Mouse (Mus musculus) olfactory bulb, adult 2 months (tissue): ENCODE results near the gene Lgals1. TPM values are rescaled to one million over a fixed set of nuclear protein-coding genes. Genes with fewer than 3 reads are reported as not detected.

Experiments used
- H3K27ac ChIP-seq: fragments of 200-500 bp; 2 replicates; pipeline ENCODE4 v1.5.1; 2012; ENCODE audit warnings: low read depth, low read length; ENCODE audit not compliant: insufficient read depth
- H3K4me1 ChIP-seq: fragments of 200-500 bp; 2 replicates; pipeline ENCODE4 v1.6.1; 2012; ENCODE audit warnings: low read length; ENCODE audit not compliant: control insufficient read depth, insufficient read depth
- H3K4me3 ChIP-seq: fragments of 200-500 bp; 2 replicates; pipeline ENCODE4 v1.5.1; 2012; ENCODE audit warnings: mild to moderate bottlenecking, low read depth, low read length, moderate library complexity; ENCODE audit not compliant: insufficient read depth
- CTCF ChIP-seq: fragments of 200-500 bp; IDR thresholded peaks from 2 replicates; pipeline ENCODE4 v1.5.1; 2012; ENCODE audit warnings: low read depth, mild to moderate bottlenecking, low read length, moderate library complexity; ENCODE audit not compliant: insufficient read depth
- POLR2A ChIP-seq: fragments of 200-500 bp; IDR thresholded peaks from 2 replicates; pipeline ENCODE4 v1.6.1; 2012; ENCODE audit warnings: mild to moderate bottlenecking, low read depth, low read length, moderate library complexity; ENCODE audit not compliant: insufficient read depth
- WGBS: fragments of 180-500 bp; shearing (Covaris S2); methylation state at CpG from one replicate; pipeline ENCODE4 v1.1.7; 2018; 5-methylcytosine and 5-hydroxymethylcytosine counted together
- polyA plus RNA-seq: library from polyadenylated mRNA; stranded (reverse); fragments of >200 nt; gene quantifications from 2 replicates; pipeline ENCODE4 v1.2.4, GENCODE M21; 2012; ENCODE audit warnings: low replicate concordance; ENCODE audit not compliant: missing spikeins, insufficient read depth, insufficient read length

Gene Lgals1
- polyA plus RNA-seq, 1 experiment, result not detected

GRCm38 (mm10) chr15:78894726-78895125 is 31.8 kb upstream of the Lgals1 start:
- peaks cover 11% of the 10 kb centered on the region for H3K4me1 ChIP-seq
- TF ChIP-seq POLR2A, result no peak
- TF ChIP-seq CTCF, result no peak
- H3K4me3 ChIP-seq, result no peak overlapping the region
- WGBS, result 76% methylated on average over 13 of the region's 13 CpGs
- no peak overlapping the region for H3K27ac ChIP-seq

DNA sequence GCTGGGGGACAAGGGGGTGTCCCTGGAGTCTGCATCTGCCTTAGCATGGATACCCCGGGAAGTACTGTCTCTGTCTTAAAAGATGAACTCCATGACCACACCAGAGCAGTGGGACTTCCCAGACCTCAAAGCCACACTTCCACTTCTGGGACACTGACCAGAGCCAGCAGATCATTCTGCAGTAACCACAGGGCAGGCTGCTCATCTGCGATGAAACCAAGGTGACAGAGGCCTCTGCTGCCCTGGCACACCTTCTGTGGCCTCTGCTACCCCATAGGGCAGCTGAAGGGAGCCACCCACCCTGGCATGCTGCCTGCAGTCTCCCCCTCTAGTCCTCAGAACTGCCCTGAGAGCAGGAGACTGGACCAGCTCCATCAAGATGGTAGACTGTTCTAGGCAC is 30.8 kb upstream of the Lgals1 start:
- WGBS, result 75% methylated on average over 2 of the region's 2 CpGs
- no peak overlapping the region for H3K4me3 ChIP-seq
- H3K27ac ChIP-seq, result no peak overlapping the region
- TF ChIP-seq POLR2A (no peak), CTCF (no peak)
- H3K4me1 ChIP-seq, result peaks cover 20% of the 10 kb centered on the region

DNA sequence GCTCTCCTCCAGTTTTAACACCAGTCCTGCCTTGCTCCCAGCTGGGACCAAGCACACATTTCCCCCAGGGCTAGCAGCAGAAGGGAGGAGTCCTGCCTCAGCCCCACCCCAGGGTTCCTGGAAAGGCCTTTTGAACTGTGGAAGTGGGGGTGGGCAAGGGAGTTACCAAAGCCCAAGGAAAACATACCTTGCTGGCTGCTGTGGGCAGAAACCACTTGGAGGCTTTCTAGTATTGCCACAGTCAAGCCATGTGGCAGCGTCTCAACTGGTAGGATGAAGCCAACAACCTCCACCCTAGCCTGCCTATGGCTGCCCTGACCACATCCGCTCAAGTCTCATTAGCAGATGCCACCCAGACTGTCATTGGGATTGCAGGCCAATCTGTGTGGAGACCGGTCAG is 30.4 kb upstream of the Lgals1 start:
- peaks cover 24% of the 10 kb centered on the region for H3K4me1 ChIP-seq
- H3K27ac ChIP-seq, result no peak overlapping the region
- H3K4me3 ChIP-seq, result no peak overlapping the region
- WGBS, result 92% methylated on average over 3 of the region's 3 CpGs
- TF ChIP-seq POLR2A (no peak), CTCF (no peak)

GRCm38 (mm10) chr15:78897488-78897887 is 29.0 kb upstream of the Lgals1 start:
- Histone ChIP-seq H3K4me1 (peaks cover 28% of the 10 kb centered on the region), H3K4me3 (no peak overlapping the region), H3K27ac (no peak overlapping the region)
- 89% methylated on average over 4 of the region's 4 CpGs for WGBS
- TF ChIP-seq POLR2A, result no peak

- TF ChIP-seq CTCF (no peak), POLR2A (no peak)
- peaks cover 31% of the 10 kb centered on the region for H3K4me1 ChIP-seq
- no peak overlapping the region for H3K4me3 ChIP-seq
- 68% methylated on average over 6 of the region's 6 CpGs for WGBS
- H3K27ac ChIP-seq, result no peak overlapping the region
These were observed 28.0 kb upstream of the Lgals1 start for GRCm38 (mm10) chr15:78898507-78899001.

- TF ChIP-seq POLR2A (no peak), CTCF (no peak)
- H3K27ac ChIP-seq, result 0 out of 2 replicates have a peak within 1 kb of the TSS, but pooled peaks have one; percentile 2
- peak within 1 kb of the TSS; percentile 63 for H3K4me3 ChIP-seq
- WGBS, result 9% methylated on average over 20 of the region's 20 CpGs
- peaks cover 32% of the 10 kb centered on the region for H3K4me1 ChIP-seq
These were observed 27.2 kb upstream of the Lgals1 start, which contains the start of gene Gm49510 for GRCm38 (mm10) chr15:78899409-78899739. Gene Gm49510 (plus strand): TSS chr15:78899667.

- 5% methylated on average over 46 of the region's 47 CpGs for WGBS
- TF ChIP-seq POLR2A, result peak; percentile 33; the same call in 1 of the 2 replicates
- TF ChIP-seq CTCF, result no peak
These were observed 26.6 kb upstream of the Lgals1 start, which contains the start of gene Sh3bp1 for GRCm38 (mm10) chr15:78899740-78900584. Gene Sh3bp1 (plus strand): TSS chr15:78899768.

DNA sequence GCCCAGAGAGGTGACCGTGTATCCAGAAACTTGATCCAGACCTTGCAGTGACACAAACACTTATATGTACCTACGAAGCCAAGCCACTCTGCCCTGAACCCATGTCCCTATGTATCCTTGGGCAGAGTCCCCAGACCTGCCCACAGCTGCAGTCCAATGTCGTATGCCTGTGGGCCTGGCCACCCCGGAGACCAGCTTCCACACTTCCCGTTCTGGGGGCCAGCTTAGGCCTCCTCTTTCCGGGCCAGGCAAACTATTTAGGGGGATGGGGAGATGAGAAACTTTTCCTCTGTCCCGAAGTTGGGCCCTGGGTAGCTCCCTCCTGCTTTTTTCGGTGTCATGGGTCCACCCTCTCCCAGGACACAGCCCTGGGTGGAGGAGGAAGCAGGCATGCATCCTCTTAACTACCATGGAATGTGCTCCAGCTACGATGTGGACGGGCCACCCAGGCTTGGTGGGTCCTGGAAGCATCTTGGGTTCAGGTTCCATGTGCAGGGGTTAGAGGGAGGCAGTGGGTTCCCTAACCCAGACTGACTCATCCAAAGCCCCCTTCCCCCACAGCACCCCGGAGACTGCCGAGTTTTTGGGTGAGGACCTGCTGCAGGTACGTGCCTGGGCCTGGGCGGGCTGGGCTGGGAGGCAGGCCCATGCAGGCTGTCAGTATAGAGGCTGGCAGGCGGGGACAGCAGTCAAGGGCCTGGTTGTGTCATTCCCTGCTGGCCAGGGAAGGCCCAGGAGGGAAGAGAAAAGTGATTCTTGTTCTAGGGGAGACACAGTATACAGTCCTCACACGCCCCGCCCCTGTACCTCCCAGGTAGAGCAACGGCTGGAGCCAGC is 25.7 kb upstream of the Lgals1 start:
- TF ChIP-seq CTCF, result no peak
- TF ChIP-seq POLR2A, result no peak
- Histone ChIP-seq H3K27ac (no peak overlapping the region), H3K4me3 (peak overlapping the region; percentile 63), H3K4me1 (peaks cover 30% of the 10 kb centered on the region)
- 56% methylated on average over 18 of the region's 18 CpGs for WGBS

More at GRCm38 (mm10) chr15:78899740-78900584, 26.6 kb upstream of the Lgals1 start, which contains the start of gene Sh3bp1:
- Histone ChIP-seq H3K4me1 (peaks cover 32% of the 10 kb centered on the region), H3K27ac (0 out of 2 replicates have a peak within 1 kb of the TSS, but pooled peaks have one; percentile 2), H3K4me3 (peak within 1 kb of the TSS; percentile 63)
